Mouse (Mus musculus) liver, embryonic 13.5 days (tissue): ENCODE data around the gene Clec12b. TPM values are rescaled to one million over a fixed set of nuclear protein-coding genes. Genes with fewer than 3 reads are reported as not detected.

ENCODE experiments used
- ATAC-seq: fragments of 200-750 bp; cut with Nextera tagmentation; 2 replicates; pipeline ENCODE4 v1.8.0; 2017; ENCODE audit warnings: low read depth, mild to moderate bottlenecking, moderate number of reproducible peaks, moderate library complexity
- DNase-seq: peaks from one replicate; pipeline ENCODE4 v3.0.0; 2022
- H3K27ac ChIP-seq: fragments of 300-500 bp; sonication (generic); 2 replicates; pipeline ENCODE4 v1.5.1; 2015; ENCODE audit warnings: moderate library complexity, mild to moderate bottlenecking, inconsistent platforms
- H3K27me3 ChIP-seq: fragments of 300-500 bp; sonication (generic); 2 replicates; pipeline ENCODE4 v1.6.1; 2015; ENCODE audit warnings: mild to moderate bottlenecking, inconsistent platforms
- H3K36me3 ChIP-seq: fragments of 300-500 bp; sonication (generic); 2 replicates; pipeline ENCODE4 v1.6.1; 2015; ENCODE audit warnings: mild to moderate bottlenecking, inconsistent platforms
- H3K4me1 ChIP-seq: fragments of 300-500 bp; sonication (generic); replicated peaks from 2 replicates; pipeline ENCODE4 v1.6.1; 2015; ENCODE audit warnings: inconsistent platforms
- H3K4me2 ChIP-seq: fragments of 300-500 bp; sonication (generic); 2 replicates; pipeline ENCODE4 v1.6.1; 2015; ENCODE audit warnings: inconsistent platforms, mild to moderate bottlenecking, moderate library complexity
- H3K4me3 ChIP-seq: fragments of 300-500 bp; sonication (generic); replicated peaks from 2 replicates; pipeline ENCODE4 v1.5.1; 2015; ENCODE audit warnings: mild to moderate bottlenecking, inconsistent platforms
- H3K9ac ChIP-seq: fragments of 300-500 bp; sonication (generic); 2 replicates; pipeline ENCODE4 v1.6.1; 2015; ENCODE audit warnings: mild to moderate bottlenecking, inconsistent platforms
- H3K9me3 ChIP-seq: fragments of 300-500 bp; sonication (generic); replicated peaks from 2 replicates; pipeline ENCODE4 v1.6.1; 2016; ENCODE audit warnings: inconsistent platforms
- WGBS: fragments of 180-500 bp; shearing (Covaris S2); methylation state at CpG from one replicate; pipeline ENCODE4 v1.1.7; 2015; ENCODE audit not compliant: insufficient replicate concordance; 5-methylcytosine and 5-hydroxymethylcytosine counted together
- polyA plus RNA-seq: library from polyadenylated mRNA; unstranded; fragments of >200 nt; fragmentation: Nextera tagmentation; extraction: Ambion mirVana; gene quantifications from 2 replicates; pipeline ENCODE4 v1.2.1, GENCODE M21; 2015

Gene Clec12b
- 0.09 TPM in 1 of 2 replicates, not detected in the other for polyA plus RNA-seq

DNA sequence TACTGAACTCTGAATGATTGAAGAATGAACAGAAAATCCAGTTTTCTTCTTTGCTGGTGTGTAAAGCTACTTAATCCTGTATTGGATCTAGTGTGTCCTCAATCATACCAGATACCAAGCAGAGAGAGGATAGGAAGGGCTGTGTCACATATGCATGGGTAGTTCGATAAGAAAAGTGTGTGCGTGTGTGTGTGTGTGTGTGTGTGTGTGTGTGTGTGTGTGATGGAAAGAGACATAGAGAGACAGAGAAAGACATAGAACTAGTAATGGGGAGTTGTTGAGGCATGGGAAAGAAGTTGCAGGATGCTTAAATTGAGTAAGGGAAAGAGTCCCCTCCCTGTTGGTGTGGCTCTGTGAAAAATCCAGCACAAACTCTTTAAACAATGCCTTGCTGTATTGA is at the start of gene Clec12b:
Gene Clec12b (minus strand): TSS at position 101 of the 400 bp plus-strand sequence.
- H3K9ac ChIP-seq = no peak within 1 kb of the TSS
- WGBS = 61% methylated on average over 2 of the region's 2 CpGs
- H3K4me1 ChIP-seq = no peaks in the 10 kb centered on the region
- ATAC-seq = no peak
- H3K27me3 ChIP-seq = no peaks in the 10 kb centered on the region
- no peak within 1 kb of the TSS for H3K4me2 ChIP-seq
- no peak for DNase-seq
- no peaks in the 10 kb centered on the region for H3K36me3 ChIP-seq
- no peak within 1 kb of the TSS for H3K27ac ChIP-seq
- H3K9me3 ChIP-seq = no peaks in the 10 kb centered on the region
- H3K4me3 ChIP-seq = no peak within 1 kb of the TSS

DNA sequence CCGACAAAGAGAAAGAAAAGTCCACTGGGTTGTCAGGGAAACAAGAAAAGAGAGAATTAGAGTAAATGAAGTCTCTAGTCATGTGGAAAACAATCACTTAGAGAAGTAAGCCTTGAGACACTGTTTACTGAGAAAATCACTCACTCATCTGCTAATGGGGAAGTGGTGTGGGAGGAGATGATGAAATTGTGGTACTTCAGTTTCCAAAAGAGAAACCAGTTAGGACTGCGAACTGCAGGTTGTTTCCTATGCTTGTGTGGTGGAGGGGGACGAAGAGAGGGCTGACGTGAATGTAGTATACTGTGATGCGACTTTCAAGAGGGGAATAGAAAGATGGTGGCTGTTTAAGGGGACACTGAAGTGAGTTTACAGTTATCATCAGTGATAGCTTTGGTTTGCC is 48.6 kb upstream of the Clec12b start:
- DNase-seq = no peak
- H3K4me1 ChIP-seq = no peaks in the 10 kb centered on the region
- 19% methylated on average over 5 of the region's 5 CpGs for WGBS
- H3K4me3 ChIP-seq = no peak overlapping the region
- H3K4me2 ChIP-seq = no peak overlapping the region
- H3K27ac ChIP-seq = no peak overlapping the region
- H3K9ac ChIP-seq = no peak overlapping the region
- ATAC-seq = no peak
- H3K27me3 ChIP-seq = no peaks in the 10 kb centered on the region
- no peaks in the 10 kb centered on the region for H3K9me3 ChIP-seq
- no peaks in the 10 kb centered on the region for H3K36me3 ChIP-seq

DNA sequence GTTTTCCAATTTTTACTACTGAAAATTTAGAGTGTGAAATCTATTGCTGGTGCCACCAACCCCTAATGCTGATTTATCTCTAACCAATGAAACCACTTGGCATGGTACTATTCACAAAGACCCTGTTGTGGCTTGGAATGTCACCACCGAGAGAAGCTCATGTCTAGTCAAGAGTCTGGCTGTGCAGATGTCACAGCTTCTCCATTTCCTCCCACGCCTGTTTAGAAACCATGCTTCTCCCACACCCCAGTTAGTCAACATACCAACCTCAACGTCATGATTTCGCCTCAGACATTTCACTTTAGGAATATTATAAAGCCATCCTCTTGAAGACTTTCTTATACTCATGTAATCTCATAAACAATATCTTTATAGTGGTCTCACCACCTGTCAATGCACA is 41.6 kb upstream of the Clec12b start:
- H3K9ac ChIP-seq = no peak overlapping the region
- no peak overlapping the region for H3K4me2 ChIP-seq
- H3K27me3 ChIP-seq = no peaks in the 10 kb centered on the region
- ATAC-seq (no peak), DNase-seq (no peak)
- WGBS = 36% methylated on average over 4 of the region's 4 CpGs
- H3K27ac ChIP-seq = no peak overlapping the region
- H3K4me1 ChIP-seq = peaks cover 11% of the 10 kb centered on the region; the same call in 1 of the 2 replicates
- H3K9me3 ChIP-seq = no peaks in the 10 kb centered on the region
- no peak overlapping the region for H3K4me3 ChIP-seq
- no peaks in the 10 kb centered on the region for H3K36me3 ChIP-seq

DNA sequence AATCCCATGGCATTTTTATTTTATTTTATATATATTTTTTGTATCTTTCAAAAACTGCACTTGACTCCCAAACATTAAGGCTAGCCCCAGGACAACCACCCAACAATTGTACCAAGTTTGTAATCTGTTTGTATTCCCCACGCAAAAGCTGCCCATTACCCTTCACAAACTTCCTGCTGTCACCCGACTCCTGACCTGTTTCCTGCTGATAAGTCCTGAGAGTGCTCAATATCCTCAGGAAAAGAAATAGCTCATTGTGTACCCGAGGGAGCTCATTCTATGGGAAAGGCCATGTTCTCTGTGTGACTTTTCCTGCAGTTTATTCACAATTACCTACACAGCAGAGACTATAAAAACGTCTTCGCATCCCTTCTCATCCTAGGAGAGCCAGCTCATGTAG is 40.1 kb upstream of the Clec12b start:
- peaks cover 11% of the 10 kb centered on the region; the same call in 1 of the 2 replicates for H3K4me1 ChIP-seq
- H3K9me3 ChIP-seq = no peaks in the 10 kb centered on the region
- H3K4me2 ChIP-seq = no peak overlapping the region
- DNase-seq (no peak), ATAC-seq (peak; percentile 13; the same call in 1 of the 2 replicates)
- WGBS = 12% methylated on average over 5 of the region's 5 CpGs
- H3K4me3 ChIP-seq = no peak overlapping the region
- H3K36me3 ChIP-seq = no peaks in the 10 kb centered on the region
- H3K27me3 ChIP-seq = no peaks in the 10 kb centered on the region
- no peak overlapping the region for H3K9ac ChIP-seq
- no peak overlapping the region for H3K27ac ChIP-seq

DNA sequence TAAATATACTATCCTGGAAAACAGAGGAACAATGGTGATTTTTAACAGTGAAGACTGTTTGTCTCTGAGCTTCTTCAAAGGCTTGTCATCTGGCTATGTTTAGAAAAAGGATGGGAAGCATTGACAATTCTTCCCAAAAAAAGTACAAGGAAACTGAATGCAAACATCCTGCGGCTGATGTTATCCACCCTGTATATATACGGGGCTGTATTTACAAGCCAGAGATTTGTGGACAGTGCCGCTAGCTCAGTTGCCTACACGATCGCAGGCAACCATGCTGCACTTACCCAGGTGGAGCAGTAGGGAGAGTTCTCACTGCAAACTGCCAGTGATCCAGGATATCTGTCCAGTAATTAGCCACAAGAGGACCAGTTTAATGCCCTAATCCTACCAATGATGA is 39.5 kb upstream of the Clec12b start:
- Histone ChIP-seq H3K4me1 (peaks cover 11% of the 10 kb centered on the region; the same call in 1 of the 2 replicates), H3K27ac (peak overlapping the region; percentile 21; the same call in 1 of the 2 replicates)
- ATAC-seq = peak; percentile 43

DNA sequence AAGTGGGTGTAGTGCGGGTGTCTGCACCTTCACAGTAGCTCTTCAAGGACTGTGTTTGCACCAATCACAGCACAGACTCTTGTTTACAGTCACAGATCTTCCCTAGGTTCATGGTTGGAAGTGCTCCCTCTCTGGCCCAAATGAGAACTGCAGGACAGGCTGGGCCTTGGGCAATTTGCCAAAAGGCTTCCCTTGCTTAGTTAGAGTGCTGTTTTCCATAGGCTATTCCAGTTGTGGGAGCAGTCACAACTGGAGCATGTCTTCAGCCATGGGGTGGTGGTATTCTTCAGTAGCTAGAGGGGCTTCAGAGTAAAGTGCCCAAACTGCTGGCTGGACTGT is 38.0 kb upstream of the Clec12b start:
- H3K36me3 ChIP-seq = no peaks in the 10 kb centered on the region
- H3K4me1 ChIP-seq = peaks cover 11% of the 10 kb centered on the region; the same call in 1 of the 2 replicates
- ATAC-seq (peak; percentile 86), DNase-seq (peak; percentile 34)
- no peaks in the 10 kb centered on the region for H3K27me3 ChIP-seq
- no peak overlapping the region for H3K4me3 ChIP-seq
- no peak overlapping the region for H3K4me2 ChIP-seq
- H3K27ac ChIP-seq = no peak overlapping the region
- 0% methylated on average over 1 of the region's 1 CpGs for WGBS
- H3K9ac ChIP-seq = no peak overlapping the region
- no peaks in the 10 kb centered on the region for H3K9me3 ChIP-seq

More for the DNA sequence above, 39.5 kb upstream of the Clec12b start:
- Histone ChIP-seq H3K4me2 (no peak overlapping the region), H3K9me3 (no peaks in the 10 kb centered on the region), H3K9ac (no peak overlapping the region), H3K36me3 (no peaks in the 10 kb centered on the region), H3K4me3 (no peak overlapping the region), H3K27me3 (no peaks in the 10 kb centered on the region)
- WGBS = 10% methylated on average over 5 of the region's 5 CpGs
- DNase-seq = no peak

DNA sequence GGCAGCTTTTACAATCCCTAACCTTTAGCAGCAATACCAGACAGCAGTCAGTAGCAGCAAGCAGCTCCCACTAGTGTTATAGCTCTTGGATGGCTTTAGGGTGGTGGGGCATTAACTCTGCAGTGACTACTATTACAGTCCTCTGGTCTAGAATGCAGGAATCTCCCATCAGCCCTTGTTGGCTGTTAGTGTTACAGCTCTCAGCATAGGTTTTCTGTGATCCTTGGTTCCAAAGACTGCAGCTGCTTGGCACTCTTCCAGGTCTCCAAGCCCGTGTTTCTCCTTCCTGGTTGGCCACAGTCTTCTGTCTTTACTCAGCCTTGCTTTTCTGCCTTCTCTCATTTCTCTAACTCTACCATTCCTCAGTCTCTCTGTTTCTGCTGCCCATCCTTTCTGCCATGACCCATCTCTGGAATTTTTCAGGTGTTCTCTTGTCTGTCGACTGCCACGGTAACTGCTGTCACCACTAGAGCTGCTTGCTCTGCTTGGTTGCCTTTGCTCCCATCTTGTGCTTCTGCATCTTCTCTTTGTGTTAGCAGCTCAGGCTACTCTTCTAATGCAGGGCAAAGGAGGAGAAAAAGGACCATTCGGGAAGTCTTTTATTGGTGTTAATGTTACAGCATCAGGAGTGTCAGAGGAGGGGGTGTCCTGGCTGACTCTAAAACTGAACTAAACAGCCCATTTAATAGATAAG is 37.5 kb upstream of the Clec12b start:
- Histone ChIP-seq H3K36me3 (no peaks in the 10 kb centered on the region), H3K9ac (no peak overlapping the region), H3K27ac (no peak overlapping the region), H3K4me3 (no peak overlapping the region), H3K4me2 (no peak overlapping the region), H3K27me3 (no peaks in the 10 kb centered on the region), H3K9me3 (no peaks in the 10 kb centered on the region), H3K4me1 (peaks cover 11% of the 10 kb centered on the region; the same call in 1 of the 2 replicates)
- DNase-seq = no peak
- ATAC-seq = no peak
- WGBS = 63% methylated on average over 4 of the region's 4 CpGs

DNA sequence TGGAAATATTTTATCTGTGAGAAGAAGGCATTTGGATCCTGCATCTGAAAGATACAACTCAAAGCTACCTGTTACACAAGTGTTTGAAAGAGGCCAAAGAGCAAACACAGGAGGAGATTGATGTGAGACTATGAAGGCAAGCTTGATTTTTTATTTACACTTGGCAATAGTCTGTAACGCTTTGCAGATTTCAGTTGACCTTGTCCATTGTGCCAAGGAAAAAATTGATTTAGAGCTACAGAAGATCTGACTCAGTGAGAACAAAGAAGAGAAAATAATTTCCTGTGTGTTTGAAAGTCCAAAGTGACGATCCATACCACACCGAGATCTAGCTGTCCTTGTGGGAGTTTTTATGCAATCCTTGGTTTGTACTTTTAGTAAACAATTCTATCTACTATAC is 36.6 kb upstream of the Clec12b start:
- H3K36me3 ChIP-seq = no peaks in the 10 kb centered on the region
- H3K4me1 ChIP-seq = peaks cover 11% of the 10 kb centered on the region; the same call in 1 of the 2 replicates
- DNase-seq (no peak), ATAC-seq (no peak)
- no peak overlapping the region for H3K4me3 ChIP-seq
- no peaks in the 10 kb centered on the region for H3K27me3 ChIP-seq
- no peaks in the 10 kb centered on the region for H3K9me3 ChIP-seq
- no peak overlapping the region for H3K9ac ChIP-seq
- WGBS = 73% methylated on average over 3 of the region's 3 CpGs
- no peak overlapping the region for H3K4me2 ChIP-seq
- no peak overlapping the region for H3K27ac ChIP-seq

DNA sequence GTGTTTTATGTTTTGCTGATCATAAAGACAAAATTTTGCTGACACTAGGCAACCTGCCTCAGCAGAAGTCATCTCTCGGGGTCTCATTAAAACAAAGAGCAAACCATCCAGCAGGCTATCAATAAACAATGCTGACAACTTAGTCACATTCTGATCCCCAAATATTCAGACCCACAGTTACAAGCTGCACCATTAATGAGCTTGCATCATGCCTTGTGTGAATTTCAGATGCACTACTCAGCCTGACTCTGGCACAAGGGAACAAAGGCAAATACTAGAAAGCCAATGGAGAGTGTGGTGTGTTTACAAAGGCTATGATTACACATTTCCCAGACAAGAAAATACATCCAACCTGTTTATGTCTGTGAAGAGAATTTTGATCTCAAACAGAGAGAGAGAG is 28.5 kb upstream of the Clec12b start:
- 64% methylated on average over 1 of the region's 1 CpGs for whole genome bisulfite sequencing
- Histone ChIP-seq H3K4me2 (no peak overlapping the region), H3K27me3 (no peaks in the 10 kb centered on the region), H3K4me1 (no peaks in the 10 kb centered on the region), H3K4me3 (no peak overlapping the region), H3K27ac (no peak overlapping the region), H3K9ac (no peak overlapping the region), H3K9me3 (no peaks in the 10 kb centered on the region), H3K36me3 (no peaks in the 10 kb centered on the region)
- no peak for ATAC-seq
- DNase-seq = no peak

DNA sequence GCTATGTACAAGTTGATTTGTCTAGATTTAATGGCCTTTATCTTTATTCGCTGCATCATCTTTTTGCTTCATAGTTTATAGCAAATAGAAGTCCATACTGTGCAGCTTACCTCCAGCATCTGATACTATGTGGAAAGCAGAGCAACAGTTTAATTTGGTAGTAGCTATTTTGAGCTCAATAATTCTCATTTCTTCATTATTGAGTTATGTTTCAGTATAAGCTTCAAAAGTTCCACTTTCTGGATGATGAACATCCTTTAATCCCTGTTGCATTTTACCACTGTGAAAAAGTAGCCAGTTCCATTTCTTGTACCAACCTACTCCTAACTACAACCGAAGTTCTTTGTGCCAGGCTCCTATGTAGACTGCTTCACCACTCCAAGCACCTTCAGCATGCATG is 22.9 kb upstream of the Clec12b start, which contains the start of gene Clec9a:
Gene Clec9a (plus strand): TSS at position 301 of the 400 bp plus-strand sequence.
- no peak for ATAC-seq
- Histone ChIP-seq H3K4me3 (no peak within 1 kb of the TSS), H3K27ac (peak within 1 kb of the TSS; percentile 57; the same call in 1 of the 2 replicates), H3K4me2 (no peak within 1 kb of the TSS), H3K27me3 (no peaks in the 10 kb centered on the region), H3K9ac (no peak within 1 kb of the TSS), H3K36me3 (no peaks in the 10 kb centered on the region), H3K4me1 (no peaks in the 10 kb centered on the region), H3K9me3 (no peaks in the 10 kb centered on the region)
- 69% methylated on average over 2 of the region's 2 CpGs for WGBS
- no peak for DNase-seq

DNA sequence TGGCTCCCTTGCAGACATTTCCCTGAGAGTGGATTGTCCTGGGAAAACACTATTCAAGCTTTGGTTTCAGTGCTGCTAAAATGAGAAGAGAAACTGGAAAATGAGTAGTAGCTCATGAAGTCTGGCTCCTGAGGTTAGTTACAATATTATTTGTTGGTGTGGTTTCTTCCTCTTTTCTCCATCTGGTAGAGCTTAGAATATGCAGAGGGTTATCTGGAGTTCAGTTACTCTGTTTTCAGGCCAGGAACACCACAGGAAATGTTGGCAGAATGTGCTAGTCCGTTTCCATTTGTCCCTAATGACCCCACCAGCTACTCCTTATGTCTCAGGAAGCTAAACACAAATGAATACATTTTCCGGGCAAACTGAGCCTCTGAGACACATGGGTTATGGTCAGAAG is 21.6 kb upstream of the Clec12b start:
- 10% methylated on average over 2 of the region's 2 CpGs for WGBS
- DNase-seq (no peak), ATAC-seq (peak; percentile 55; the same call in 1 of the 2 replicates)

DNA sequence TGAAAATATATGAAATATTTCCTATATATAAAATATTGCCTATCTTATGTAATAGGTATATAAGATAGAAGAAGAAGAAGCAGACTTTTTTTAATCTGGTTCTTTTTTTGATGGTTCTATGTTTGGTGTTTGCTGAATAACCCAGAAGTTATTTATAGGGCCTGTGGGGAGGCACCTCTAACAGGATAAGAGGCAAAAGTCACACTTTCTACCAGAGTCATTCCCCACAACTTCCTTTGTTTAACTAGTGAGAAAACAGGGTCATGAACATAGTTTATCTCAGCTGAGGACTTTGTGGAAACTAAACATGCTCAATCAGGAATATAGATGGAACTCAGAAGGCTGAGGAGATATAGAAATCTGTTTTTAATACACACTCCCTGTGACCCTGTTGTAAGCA is 20.3 kb upstream of the Clec12b start:
- ATAC-seq (no peak), DNase-seq (no peak)
- Histone ChIP-seq H3K27ac (no peak overlapping the region), H3K4me2 (no peak overlapping the region), H3K36me3 (no peaks in the 10 kb centered on the region), H3K4me1 (no peaks in the 10 kb centered on the region), H3K4me3 (no peak overlapping the region), H3K9me3 (no peaks in the 10 kb centered on the region), H3K9ac (no peak overlapping the region), H3K27me3 (no peaks in the 10 kb centered on the region)

More for the DNA sequence above, 21.6 kb upstream of the Clec12b start:
- no peaks in the 10 kb centered on the region for H3K4me1 ChIP-seq
- H3K9ac ChIP-seq = no peak overlapping the region
- H3K4me3 ChIP-seq = no peak overlapping the region
- H3K27me3 ChIP-seq = no peaks in the 10 kb centered on the region
- no peak overlapping the region for H3K4me2 ChIP-seq
- H3K9me3 ChIP-seq = no peaks in the 10 kb centered on the region
- H3K36me3 ChIP-seq = no peaks in the 10 kb centered on the region
- peak overlapping the region; percentile 57 for H3K27ac ChIP-seq
